Mouse (Mus musculus): ENCODE data around the gene Stxbp6. TPM values are rescaled to one million over a fixed set of nuclear protein-coding genes. Genes with fewer than 3 reads are reported as not detected.

Gene Stxbp6
- polyA plus RNA-seq, 1 experiment: 0.08 TPM

GRCm38 (mm10) chr12:44848483-44849221 lies 225.9 kb downstream of the Stxbp6 start:
- H3ac ChIP-seq (ENCODE audit: control insufficient read depth, insufficient read length, low read depth): no peak overlapping the region
- no peaks in the 10 kb centered on the region for H3K79me3 ChIP-seq (ENCODE audit: low read depth)
- no peak overlapping the region for H3K4me3 ChIP-seq (ENCODE audit: insufficient read depth, poor library complexity, severe bottlenecking)
- no peaks in the 10 kb centered on the region for H3K79me2 ChIP-seq (ENCODE audit: control insufficient read depth, insufficient read depth)
- no peaks in the 10 kb centered on the region for H3K27me3 ChIP-seq (ENCODE audit: control insufficient read depth, insufficient read depth, insufficient read length)
- H3K36me3 ChIP-seq (ENCODE audit: control insufficient read depth, insufficient read depth): no peaks in the 10 kb centered on the region
- no peak for TF ChIP-seq USF1 (IDR thresholded peaks at IDR 0.05; ENCODE audit: low read depth)
- TF ChIP-seq CEBPB (IDR thresholded peaks at IDR 0.05; ENCODE audit: low read depth): no peak
- TF ChIP-seq FOSL1 (IDR thresholded peaks at IDR 0.05; ENCODE audit: insufficient read depth, low read length, poor library complexity, severe bottlenecking): no peak
- TF ChIP-seq MAX (IDR thresholded peaks at IDR 0.05): no peak
- no peak for TF ChIP-seq MYOD1 (IDR thresholded peaks at IDR 0.05; ENCODE audit: control insufficient read depth, insufficient read length, low read depth)
- no peak for TF ChIP-seq MYOG (IDR thresholded peaks at IDR 0.05; ENCODE audit: control insufficient read depth, extremely low read depth, insufficient read length)
- TF ChIP-seq CTCF (IDR thresholded peaks at IDR 0.05; ENCODE audit: control insufficient read depth, insufficient read depth, insufficient read length): no peak

- Histone ChIP-seq H3K4me3 (ENCODE audit: insufficient read depth, poor library complexity, severe bottlenecking) (no peak overlapping the region), H3K36me3 (ENCODE audit: control insufficient read depth, insufficient read depth) (no peaks in the 10 kb centered on the region), H3ac (ENCODE audit: control insufficient read depth, insufficient read length, low read depth) (no peak overlapping the region), H3K79me3 (ENCODE audit: low read depth) (no peaks in the 10 kb centered on the region), H3K79me2 (ENCODE audit: control insufficient read depth, insufficient read depth) (no peaks in the 10 kb centered on the region), H3K27me3 (ENCODE audit: control insufficient read depth, insufficient read depth, insufficient read length) (no peaks in the 10 kb centered on the region)
- TF ChIP-seq CEBPB (IDR thresholded peaks at IDR 0.05; ENCODE audit: low read depth) (no peak), CTCF (IDR thresholded peaks at IDR 0.05; ENCODE audit: control insufficient read depth, insufficient read depth, insufficient read length) (no peak), FOSL1 (IDR thresholded peaks at IDR 0.05; ENCODE audit: insufficient read depth, low read length, poor library complexity, severe bottlenecking) (no peak), MAX (IDR thresholded peaks at IDR 0.05) (no peak), USF1 (IDR thresholded peaks at IDR 0.05; ENCODE audit: low read depth) (no peak), MYOD1 (IDR thresholded peaks at IDR 0.05; ENCODE audit: control insufficient read depth, insufficient read length, low read depth) (no peak), MYOG (IDR thresholded peaks at IDR 0.05; ENCODE audit: control insufficient read depth, extremely low read depth, insufficient read length) (no peak)
Observed at GRCm38 (mm10) chr12:44840585-44840984, 233.9 kb downstream of the Stxbp6 start.

- Histone ChIP-seq H3K4me3 (ENCODE audit: insufficient read depth, poor library complexity, severe bottlenecking) (no peak overlapping the region), H3K36me3 (ENCODE audit: control insufficient read depth, insufficient read depth) (no peaks in the 10 kb centered on the region)
Observed at GRCm38 (mm10) chr12:44839594-44840373, 234.7 kb downstream of the Stxbp6 start.

GRCm38 (mm10) chr12:44835879-44836467 lies 238.5 kb downstream of the Stxbp6 start:
- TF ChIP-seq FOSL1 (IDR thresholded peaks at IDR 0.05; ENCODE audit: insufficient read depth, low read length, poor library complexity, severe bottlenecking) (no peak), CTCF (IDR thresholded peaks at IDR 0.05; ENCODE audit: control insufficient read depth, insufficient read depth, insufficient read length) (no peak), CEBPB (IDR thresholded peaks at IDR 0.05; ENCODE audit: low read depth) (no peak), USF1 (IDR thresholded peaks at IDR 0.05; ENCODE audit: low read depth) (no peak), MYOG (IDR thresholded peaks at IDR 0.05; ENCODE audit: control insufficient read depth, extremely low read depth, insufficient read length) (no peak)

More at GRCm38 (mm10) chr12:44839594-44840373, 234.7 kb downstream of the Stxbp6 start:
- Histone ChIP-seq H3K79me2 (ENCODE audit: control insufficient read depth, insufficient read depth) (no peaks in the 10 kb centered on the region), H3K79me3 (ENCODE audit: low read depth) (no peaks in the 10 kb centered on the region), H3K27me3 (ENCODE audit: control insufficient read depth, insufficient read depth, insufficient read length) (no peaks in the 10 kb centered on the region), H3ac (ENCODE audit: control insufficient read depth, insufficient read length, low read depth) (no peak overlapping the region)
- TF ChIP-seq MYOG (IDR thresholded peaks at IDR 0.05; ENCODE audit: control insufficient read depth, extremely low read depth, insufficient read length): no peak
- TF ChIP-seq MAX (IDR thresholded peaks at IDR 0.05): no peak
- no peak for TF ChIP-seq FOSL1 (IDR thresholded peaks at IDR 0.05; ENCODE audit: insufficient read depth, low read length, poor library complexity, severe bottlenecking)
- no peak for TF ChIP-seq MYOD1 (IDR thresholded peaks at IDR 0.05; ENCODE audit: control insufficient read depth, insufficient read length, low read depth)
- TF ChIP-seq USF1 (IDR thresholded peaks at IDR 0.05; ENCODE audit: low read depth): no peak
- no peak for TF ChIP-seq CEBPB (IDR thresholded peaks at IDR 0.05; ENCODE audit: low read depth)
- no peak for TF ChIP-seq CTCF (IDR thresholded peaks at IDR 0.05; ENCODE audit: control insufficient read depth, insufficient read depth, insufficient read length)

GRCm38 (mm10) chr12:44811895-44812294 lies 262.6 kb downstream of the Stxbp6 start:
- Histone ChIP-seq H3K27me3 (ENCODE audit: control insufficient read depth, insufficient read depth, insufficient read length) (no peaks in the 10 kb centered on the region), H3K79me3 (ENCODE audit: low read depth) (no peaks in the 10 kb centered on the region), H3K36me3 (ENCODE audit: control insufficient read depth, insufficient read depth) (no peaks in the 10 kb centered on the region), H3K4me3 (ENCODE audit: insufficient read depth, poor library complexity, severe bottlenecking) (no peak overlapping the region), H3ac (ENCODE audit: control insufficient read depth, insufficient read length, low read depth) (no peak overlapping the region), H3K79me2 (ENCODE audit: control insufficient read depth, insufficient read depth) (no peaks in the 10 kb centered on the region)
- TF ChIP-seq MYOG (IDR thresholded peaks at IDR 0.05; ENCODE audit: control insufficient read depth, extremely low read depth, insufficient read length) (no peak), MAX (IDR thresholded peaks at IDR 0.05) (no peak), CTCF (IDR thresholded peaks at IDR 0.05; ENCODE audit: control insufficient read depth, insufficient read depth, insufficient read length) (no peak), FOSL1 (IDR thresholded peaks at IDR 0.05; ENCODE audit: insufficient read depth, low read length, poor library complexity, severe bottlenecking) (no peak), CEBPB (IDR thresholded peaks at IDR 0.05; ENCODE audit: low read depth) (no peak), USF1 (IDR thresholded peaks at IDR 0.05; ENCODE audit: low read depth) (no peak), MYOD1 (IDR thresholded peaks at IDR 0.05; ENCODE audit: control insufficient read depth, insufficient read length, low read depth) (no peak)

More at GRCm38 (mm10) chr12:44835879-44836467, 238.5 kb downstream of the Stxbp6 start:
- H3K4me3 ChIP-seq (ENCODE audit: insufficient read depth, poor library complexity, severe bottlenecking): no peak overlapping the region
- no peaks in the 10 kb centered on the region for H3K27me3 ChIP-seq (ENCODE audit: control insufficient read depth, insufficient read depth, insufficient read length)
- H3K79me2 ChIP-seq (ENCODE audit: control insufficient read depth, insufficient read depth): no peaks in the 10 kb centered on the region
- no peaks in the 10 kb centered on the region for H3K36me3 ChIP-seq (ENCODE audit: control insufficient read depth, insufficient read depth)
- no peak overlapping the region for H3ac ChIP-seq (ENCODE audit: control insufficient read depth, insufficient read length, low read depth)
- H3K79me3 ChIP-seq (ENCODE audit: low read depth): no peaks in the 10 kb centered on the region
